Mouse (Mus musculus): ENCODE measurements around the gene Ism1.

The Ism1 gene

DNA sequence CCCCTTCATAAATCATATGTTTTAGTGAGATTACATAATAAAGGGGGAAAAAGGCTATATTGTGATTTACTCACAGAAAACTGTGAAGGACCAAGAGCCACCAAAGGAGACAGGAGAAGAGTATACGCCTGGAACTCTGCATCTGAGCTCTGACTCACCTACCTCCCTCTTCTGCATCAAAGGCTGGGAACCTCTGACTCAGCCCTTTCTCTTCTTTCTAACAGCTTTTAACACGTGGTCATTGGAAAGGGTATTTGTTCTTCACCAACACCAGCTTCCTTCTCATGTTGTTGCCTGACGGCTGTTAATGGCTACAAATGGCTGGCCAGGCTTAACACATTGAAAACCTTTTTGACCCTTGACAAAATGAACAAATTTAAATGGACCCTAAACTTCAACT, 36.2 kb downstream of the Ism1 start:
- DNase-seq (ENCODE audit: extremely low spot score): no peak

- no peak for DNase-seq (ENCODE audit: extremely low spot score)
These were observed 39.8 kb downstream of the Ism1 start for GRCm38 (mm10) chr2:139717772-139718171.

DNA sequence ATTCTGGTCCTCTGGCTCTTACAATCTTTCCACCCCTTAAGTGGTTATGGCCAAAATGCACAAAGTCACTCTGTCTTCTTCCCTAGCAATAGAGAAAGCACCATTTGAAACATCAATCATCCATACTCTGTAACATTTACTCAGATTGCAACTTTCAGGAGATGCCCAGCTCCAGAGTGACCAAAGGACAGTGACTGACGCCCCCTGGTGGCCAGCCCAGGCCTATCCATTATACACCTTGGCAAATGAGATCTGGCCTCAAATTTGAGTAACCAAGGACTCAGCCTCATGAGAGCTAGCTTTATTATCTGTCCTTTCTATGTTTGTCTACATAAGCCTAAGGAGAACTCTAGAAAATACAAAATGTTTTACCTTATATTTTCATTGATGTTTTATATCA, 44.7 kb downstream of the Ism1 start:
- peak; percentile 53 for DNase-seq (ENCODE audit: extremely low spot score)

DNA sequence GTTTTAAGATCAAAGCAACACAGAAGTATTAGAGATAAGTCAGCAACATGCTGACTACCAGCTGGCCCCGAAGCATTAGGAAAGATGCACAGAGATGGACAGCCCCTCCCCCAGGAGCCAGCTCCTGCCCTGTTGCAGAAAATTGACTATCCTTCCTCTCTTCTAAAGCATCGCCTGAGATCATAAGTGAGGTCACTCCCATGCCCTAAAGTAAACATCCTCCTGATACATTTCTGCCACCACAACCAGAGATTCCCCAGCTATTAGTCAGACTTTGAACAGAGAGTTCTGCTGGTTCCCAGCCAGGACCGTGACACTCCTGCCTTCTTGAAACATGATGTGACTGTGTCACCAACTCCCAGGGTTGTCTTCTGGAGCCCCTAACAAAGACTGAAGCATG, 45.3 kb downstream of the Ism1 start:
- DNase-seq (ENCODE audit: extremely low spot score): no peak

DNA sequence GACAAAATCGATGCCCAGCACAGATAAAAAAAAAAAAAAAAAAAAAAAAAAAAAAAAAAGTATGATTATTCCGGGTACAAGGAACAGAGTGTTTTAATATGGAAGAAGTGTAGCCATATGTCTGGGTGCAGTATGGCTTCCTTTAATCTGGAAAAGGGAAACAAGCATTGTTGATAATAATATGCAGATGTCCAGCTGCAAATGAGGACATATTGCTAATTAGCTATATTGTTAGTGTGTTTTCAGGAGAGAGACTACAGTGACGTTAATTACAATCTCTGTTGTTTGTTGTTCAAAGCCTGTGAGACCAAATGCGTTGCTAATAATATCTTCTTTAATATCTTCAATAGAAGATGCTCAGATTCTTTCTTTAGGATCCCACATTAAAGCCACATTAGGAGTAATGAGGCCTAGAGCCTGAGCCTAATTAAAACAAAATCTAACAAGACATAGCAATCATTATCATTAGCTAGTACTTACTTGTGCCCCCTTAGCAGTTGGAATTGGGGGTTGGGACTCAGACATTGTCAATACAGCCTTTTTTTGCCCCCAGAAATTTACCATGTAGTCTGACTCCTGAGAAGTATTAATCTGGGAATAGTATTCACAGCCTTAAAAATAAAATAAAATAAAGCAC, 46.3 kb downstream of the Ism1 start:
- DNase-seq (ENCODE audit: extremely low spot score): no peak

DNA sequence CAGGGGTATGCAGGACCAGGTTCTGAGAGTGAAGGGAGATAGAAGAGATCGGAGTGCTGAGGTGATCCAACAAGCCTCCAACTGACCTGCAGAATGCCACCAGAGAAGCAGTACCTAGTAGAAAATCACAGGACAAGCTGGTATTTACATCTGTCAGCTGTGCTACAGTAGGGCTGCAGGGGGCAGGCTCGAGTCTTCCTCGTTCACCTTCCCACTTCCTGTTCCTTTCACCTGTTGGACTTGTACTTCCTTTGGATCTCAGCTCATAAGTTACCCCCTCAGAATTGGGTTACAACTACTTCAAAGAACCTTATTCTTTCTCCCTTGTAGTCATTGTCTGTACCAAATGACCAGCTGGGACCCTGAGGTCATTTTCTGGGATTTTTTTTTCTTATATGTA, 47.4 kb downstream of the Ism1 start:
- no peak for DNase-seq (ENCODE audit: extremely low spot score)

DNA sequence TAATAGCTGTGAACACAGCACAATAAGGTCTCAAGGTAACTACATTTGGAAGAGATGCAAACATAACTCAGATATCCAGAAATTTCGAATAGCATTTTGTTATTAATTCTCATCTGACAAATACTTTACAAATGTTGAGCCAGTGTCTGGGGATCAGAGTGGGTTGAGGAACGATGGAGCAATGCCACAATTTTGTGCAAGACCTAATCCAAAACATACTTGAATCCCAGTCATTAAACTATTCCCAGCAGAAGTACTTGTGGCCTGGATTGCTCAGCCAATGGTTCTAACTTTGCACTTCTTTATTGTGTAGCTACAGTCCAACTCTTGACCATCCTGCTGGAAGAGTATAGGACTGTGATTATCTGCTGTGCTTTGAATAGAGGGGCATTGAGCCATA, 50.1 kb downstream of the Ism1 start:
- DNase-seq (ENCODE audit: extremely low spot score): no peak

- DNase-seq (ENCODE audit: extremely low spot score): no peak
These were observed 51.4 kb downstream of the Ism1 start for GRCm38 (mm10) chr2:139729377-139729776.

- no peak for DNase-seq (ENCODE audit: extremely low spot score)
These were observed 64.4 kb downstream of the Ism1 start for GRCm38 (mm10) chr2:139742381-139742780.

GRCm38 (mm10) chr2:139757021-139757420, 79.0 kb downstream of the Ism1 start:
- no peak for DNase-seq (ENCODE audit: extremely low spot score)

DNA sequence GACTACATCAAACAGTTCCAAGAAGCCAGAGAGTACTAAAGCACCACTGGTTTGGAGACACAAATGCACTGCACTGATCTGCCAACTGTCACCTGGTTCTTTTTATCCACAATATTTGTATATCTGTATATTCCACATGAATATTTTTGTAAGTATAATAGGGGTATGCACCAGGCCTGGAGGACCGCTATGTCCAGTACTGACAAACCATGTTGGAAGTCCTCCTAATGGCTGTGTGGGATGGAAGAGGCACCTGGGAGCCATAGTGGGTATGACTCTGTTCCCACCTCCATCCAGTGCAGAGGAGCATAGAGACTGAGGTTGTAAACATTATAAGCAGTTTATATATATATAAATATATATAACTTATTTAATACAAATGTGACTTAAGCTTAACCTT, 79.5 kb downstream of the Ism1 start:
- DNase-seq (ENCODE audit: extremely low spot score): no peak

GRCm38 (mm10) chr2:139764355-139764754, 86.4 kb downstream of the Ism1 start:
- DNase-seq (ENCODE audit: extremely low spot score): no peak

DNA sequence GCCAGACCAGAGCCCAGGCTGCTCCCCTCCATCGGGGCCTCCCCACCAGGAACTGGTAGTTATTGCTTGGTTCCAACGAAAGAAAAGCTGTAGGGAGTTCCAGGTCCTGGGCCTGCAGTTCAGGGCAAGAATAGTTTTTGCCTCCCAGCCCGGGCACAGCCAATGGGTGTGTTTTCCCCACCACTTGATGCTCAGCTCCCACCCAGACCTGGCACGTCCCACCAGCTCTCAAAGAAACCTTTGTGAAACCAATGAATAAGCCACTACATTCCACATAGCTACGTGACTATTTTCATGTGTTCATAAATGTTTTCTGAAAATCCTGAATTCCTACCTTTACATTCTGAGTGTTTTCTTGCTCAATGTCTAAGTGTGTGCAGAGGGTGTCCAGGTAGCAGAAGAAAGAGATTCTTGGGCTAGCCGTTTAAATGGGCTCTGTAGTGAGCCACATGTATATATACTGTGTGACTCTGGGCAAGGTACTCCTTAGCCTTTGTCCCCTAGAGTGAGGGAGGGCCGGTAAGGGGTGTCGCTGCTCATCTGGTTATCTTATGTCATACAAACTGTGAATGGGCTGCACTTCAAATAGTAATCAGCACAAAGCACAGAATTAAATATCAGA, 97.1 kb downstream of the Ism1 start:
- DNase-seq (ENCODE audit: extremely low spot score): no peak

DNA sequence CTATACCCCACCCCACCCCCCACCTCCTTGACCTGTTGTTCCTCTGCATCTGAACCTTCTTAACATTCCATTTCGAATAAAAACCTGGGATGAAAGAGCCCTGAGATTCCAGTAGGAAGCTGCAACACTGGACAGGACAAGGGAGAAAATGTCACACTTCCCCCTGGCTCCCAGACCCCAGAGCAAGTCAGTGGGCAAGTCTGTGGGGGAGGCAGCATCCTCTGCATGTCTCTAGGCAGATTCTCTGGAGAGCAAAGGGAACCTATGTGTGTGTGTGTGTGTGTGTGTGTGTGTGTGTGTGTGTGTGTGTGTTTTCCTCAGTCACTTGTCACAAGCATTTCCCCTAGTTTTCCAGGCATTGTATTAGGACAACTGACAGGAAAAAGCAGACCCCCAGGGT, 98.7 kb downstream of the Ism1 start:
- peak; percentile 20 for DNase-seq (ENCODE audit: extremely low spot score)

DNA sequence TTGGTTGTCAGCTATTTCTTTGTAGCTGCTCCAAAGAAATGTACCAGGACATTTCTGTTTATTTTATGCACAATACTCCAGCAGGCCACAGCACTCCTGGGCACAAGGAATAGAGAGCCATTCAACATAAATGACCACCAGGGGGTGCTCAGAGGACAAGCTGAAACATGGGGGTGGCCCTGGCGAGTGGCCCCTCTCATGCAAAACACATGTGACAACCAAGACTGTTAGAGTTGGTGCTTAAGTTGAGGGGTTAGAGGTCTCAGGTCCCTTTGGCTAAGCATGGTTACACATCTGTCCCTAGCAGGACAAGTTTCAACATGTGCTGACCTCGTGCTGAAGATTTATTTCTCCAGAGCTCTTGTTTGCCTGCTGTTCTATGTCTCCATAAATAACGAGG, 100.3 kb downstream of the Ism1 start:
- peak; percentile 39 for DNase-seq (ENCODE audit: extremely low spot score)

GRCm38 (mm10) chr2:139783318-139783850, 105.4 kb downstream of the Ism1 start:
- DNase-seq (ENCODE audit: extremely low spot score): no peak

DNA sequence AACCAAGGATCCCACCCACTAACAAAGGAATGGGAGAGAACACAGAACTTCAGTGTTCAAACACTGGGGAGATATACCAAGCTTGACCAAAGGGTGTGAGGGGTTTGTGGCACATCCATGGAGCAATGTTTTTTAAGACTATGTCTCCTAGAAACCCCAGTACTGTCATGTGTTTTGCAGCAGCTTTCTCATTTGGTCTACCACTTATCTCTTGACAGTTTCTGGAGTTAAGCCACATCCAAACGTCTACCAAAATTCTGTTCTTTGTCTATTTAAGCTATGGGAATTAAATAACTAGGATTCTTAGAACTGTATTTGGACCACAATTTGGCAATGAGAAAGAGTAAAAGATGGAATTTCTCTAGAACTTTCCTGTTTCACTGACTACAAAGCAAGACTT, 106.5 kb downstream of the Ism1 start:
- DNase-seq (ENCODE audit: extremely low spot score): no peak

DNA sequence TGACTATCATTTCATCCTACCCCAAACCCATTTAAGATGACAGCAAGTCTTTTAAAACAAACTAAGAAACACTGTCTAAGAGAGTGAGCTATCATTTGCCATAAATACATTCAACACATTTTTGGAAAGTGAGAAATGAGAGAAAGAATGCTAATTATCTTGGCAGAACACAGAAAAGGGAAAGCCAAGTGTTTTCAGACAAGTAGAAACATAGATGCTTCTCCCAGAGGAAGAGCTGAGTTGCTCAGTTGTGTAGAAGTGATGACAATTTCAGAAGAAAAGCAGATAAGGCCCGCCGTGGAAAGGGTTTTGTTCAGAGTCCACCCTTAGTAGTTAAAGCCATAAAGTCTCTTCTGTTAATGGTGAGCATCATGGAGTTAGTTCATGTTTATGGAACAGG, 107.0 kb downstream of the Ism1 start:
- no peak for DNase-seq (ENCODE audit: extremely low spot score)

DNA sequence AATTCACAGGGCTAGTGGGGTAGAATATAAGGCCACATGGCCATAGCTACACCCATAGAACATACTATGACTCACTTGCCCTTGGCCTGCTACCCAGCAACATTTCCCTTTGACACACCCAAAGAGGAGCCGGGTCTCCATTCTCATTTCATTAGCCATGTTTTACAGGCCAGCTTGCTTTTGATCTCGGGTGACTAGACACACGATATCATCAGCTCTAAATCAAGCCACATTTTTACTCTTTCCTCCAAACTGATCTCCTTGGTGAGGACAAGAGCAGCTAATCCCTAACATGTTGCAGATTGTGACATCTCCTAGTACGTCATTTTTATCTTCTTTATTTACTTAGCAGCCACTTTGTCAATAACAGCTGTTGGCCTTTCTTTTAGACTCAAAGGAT, 110.7 kb downstream of the Ism1 start:
- DNase-seq (ENCODE audit: extremely low spot score): no peak

DNA sequence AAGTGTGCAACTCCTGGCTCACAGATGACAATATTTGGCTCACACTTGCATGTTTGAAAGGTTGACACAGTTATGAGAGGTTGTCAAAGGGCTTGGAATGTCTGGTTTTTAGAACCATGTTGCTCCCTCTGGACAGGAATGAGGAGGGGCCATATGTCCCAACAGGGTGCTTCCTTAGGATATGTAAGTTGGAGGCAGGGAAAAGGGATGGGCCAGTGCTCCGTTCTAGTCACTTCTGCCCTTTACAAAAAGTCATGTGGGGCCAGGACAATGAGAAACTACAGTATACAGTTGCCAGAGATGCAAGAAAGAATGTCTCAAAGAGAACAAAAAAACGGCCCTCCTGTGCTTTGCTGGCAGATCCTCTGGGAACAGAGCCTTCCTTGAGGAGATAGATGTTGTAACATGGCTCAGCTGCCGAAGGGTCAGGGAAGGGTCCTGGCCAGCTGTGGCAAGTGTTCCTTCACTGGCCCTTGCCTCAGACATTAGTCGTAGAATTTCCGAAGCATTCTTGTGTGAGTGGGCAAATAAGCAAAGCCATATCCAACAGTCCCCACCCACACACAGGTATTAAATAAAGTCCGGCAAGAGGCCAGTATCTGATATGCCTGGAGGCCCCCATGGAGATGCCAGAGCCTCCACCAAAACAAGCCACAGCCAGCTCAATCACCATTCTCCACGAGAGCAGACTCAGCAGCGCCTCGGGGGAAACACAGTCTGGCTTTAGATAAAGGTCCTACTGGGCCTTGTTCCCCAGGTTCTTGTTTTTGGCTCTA, 114.6 kb downstream of the Ism1 start:
- DNase-seq (ENCODE audit: extremely low spot score): no peak

DNA sequence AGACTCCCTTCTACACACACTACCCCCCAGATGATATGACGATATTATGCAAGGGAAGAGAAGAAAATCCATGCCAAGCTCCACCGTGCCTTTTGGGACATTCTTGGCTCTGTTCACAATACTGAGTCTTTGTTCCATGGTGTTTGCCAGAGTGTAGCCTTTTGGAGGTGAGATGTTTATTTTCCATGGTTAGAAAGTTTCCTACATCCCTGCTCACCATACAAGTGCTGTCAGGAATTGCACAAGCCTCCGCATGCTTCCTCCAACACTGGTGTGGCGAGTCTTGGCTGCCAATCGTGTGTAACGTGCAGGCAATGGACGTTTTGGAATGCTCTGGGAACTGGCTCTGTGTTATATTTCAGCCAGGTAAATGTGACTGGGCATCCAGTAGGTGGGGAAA, 126.1 kb downstream of the Ism1 start:
- no peak for DNase-seq (ENCODE audit: extremely low spot score)

DNA sequence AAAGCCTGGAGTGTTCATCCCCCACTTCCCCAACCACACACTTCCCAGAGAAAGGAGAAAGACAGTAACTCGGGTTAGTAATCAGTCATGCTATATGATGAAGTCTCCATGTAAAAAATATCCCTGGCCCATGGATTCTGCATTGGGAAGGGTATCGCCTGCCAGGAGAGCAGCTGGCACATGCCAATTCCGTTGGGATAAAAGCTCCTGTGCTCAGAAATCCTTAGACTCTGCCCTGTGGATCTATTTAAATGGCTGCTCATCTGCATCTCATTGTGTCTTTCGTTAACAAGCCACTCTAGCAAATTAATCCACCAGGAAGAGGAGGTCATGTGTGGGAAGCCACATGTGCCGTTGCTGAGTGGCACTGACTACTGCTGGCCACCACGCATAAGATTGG, 129.9 kb downstream of the Ism1 start:
- no peak for DNase-seq (ENCODE audit: extremely low spot score)
